Mouse (Mus musculus) brain, embryonic 14.5 days (tissue): ENCODE results near the gene Slc8b1. TPM values are rescaled to one million over a fixed set of nuclear protein-coding genes. Genes with fewer than 3 reads are reported as not detected.

Source experiments
- DNase-seq: peaks from one replicate; pipeline ENCODE4 v3.0.0-alpha.2; 2011; ENCODE audit warnings: low read depth
- CTCF ChIP-seq: fragments of 200-500 bp; IDR thresholded peaks from 2 replicates; pipeline ENCODE4 v1.5.1; 2012; ENCODE audit warnings: inconsistent platforms, mild to moderate bottlenecking, moderate library complexity, borderline replicate concordance; ENCODE audit not compliant: insufficient read depth, insufficient read length; ENCODE audit errors: extremely low read depth
- POLR2A ChIP-seq: fragments of 200-500 bp; IDR thresholded peaks from 2 replicates; pipeline ENCODE4 v1.6.1; 2012; ENCODE audit warnings: mild to moderate bottlenecking, inconsistent platforms, borderline replicate concordance; ENCODE audit not compliant: poor library complexity, insufficient read depth, insufficient read length, severe bottlenecking; ENCODE audit errors: extremely low read depth
- polyA plus RNA-seq: library from polyadenylated mRNA; depleted of rRNA; stranded (reverse); fragments of >200 nt; gene quantifications from 2 replicates; pipeline ENCODE4 v1.2.3, GENCODE M21; 2012; rRNA removed

Slc8b1 gene
- polyA plus RNA-seq, 1 experiment: 3.5 TPM

DNA sequence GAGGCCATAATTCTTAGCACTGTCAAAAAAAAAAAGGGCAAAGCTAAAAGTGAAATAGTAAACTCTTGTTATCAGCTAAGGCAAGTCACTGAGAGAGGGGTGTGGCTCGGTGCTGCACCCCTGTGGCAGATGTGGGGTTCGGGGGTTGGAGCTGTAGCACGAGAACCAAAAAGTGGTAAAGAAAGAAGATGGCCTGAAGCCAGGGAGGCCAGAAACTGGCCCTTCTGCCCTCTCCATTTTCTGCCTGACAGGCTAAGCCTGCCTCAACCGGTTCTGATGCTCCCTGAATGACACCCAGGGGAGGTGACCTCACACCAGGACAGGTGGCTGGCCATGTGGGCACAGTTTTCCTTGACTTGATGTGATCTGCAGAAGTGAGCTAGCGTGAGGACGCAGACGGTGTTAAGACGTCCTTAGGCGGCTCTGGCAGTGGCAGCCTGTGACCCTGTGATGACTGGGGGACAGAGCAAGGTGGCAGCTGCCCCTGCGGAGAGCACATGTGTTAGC, 67.0 kb downstream of the Slc8b1 start:
- no peak for DNase-seq

DNA sequence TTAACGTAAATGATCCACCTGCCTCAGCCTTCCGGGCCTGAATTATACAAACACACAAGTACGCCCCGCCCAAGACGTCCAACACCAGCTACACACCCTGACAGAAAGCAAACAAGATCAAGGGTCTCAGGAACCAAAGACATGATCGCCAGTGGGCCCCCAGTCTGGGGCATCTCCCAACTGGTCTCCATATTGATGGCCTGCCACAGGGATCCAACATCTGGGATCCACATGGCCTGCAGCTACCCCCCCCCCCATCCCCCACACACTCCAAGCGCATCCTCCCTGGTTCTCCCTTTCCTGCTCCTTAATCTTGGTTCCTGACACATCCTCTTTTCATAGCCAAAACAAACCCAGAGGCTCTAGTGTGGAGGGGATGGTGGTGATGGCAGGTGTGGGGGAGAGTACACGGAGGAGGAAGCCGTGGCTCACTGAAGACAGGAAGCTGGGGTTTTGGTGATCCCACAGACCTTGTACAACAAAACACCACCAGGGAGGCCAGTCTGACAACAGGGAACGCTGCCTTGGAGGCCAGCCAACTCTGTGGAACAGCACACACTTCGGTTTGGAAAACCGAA, 67.6 kb downstream of the Slc8b1 start:
- TF ChIP-seq POLR2A (no peak), CTCF (no peak)
- DNase-seq: no peak

More for the DNA sequence above, 67.0 kb downstream of the Slc8b1 start:
- TF ChIP-seq POLR2A: no peak
- no peak for TF ChIP-seq CTCF

GRCm38 (mm10) chr5:120579211-120579897, 68.4 kb downstream of the Slc8b1 start:
- TF ChIP-seq CTCF (no peak), POLR2A (no peak)
- no peak for DNase-seq

- DNase-seq: peak; percentile 71
- TF ChIP-seq CTCF: no peak
- TF ChIP-seq POLR2A: no peak
Measured at GRCm38 (mm10) chr5:120579898-120580626, 69.1 kb downstream of the Slc8b1 start.

- no peak for DNase-seq
- TF ChIP-seq POLR2A: no peak
Measured at GRCm38 (mm10) chr5:120582002-120582401, 71.0 kb downstream of the Slc8b1 start.

DNA sequence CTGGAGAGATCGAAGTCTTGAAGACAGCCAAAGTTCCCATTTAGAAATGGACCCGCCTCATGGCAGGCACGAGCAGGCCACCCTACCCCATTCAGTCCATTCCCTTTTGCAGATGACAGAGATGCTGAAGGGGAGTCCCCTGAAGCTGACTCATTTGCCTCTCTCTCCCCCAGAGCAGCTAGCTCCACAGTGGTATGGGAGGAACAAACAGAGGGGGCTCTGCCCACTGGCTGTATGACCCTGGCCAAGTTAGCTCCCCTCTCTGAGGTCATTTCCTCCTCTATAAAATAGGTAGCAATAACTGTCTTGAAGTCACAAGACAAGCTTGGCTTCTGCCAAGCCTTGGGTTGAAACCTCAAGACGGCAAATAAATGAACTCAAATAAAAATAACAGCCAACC, 72.5 kb downstream of the Slc8b1 start:
- DNase-seq: no peak
- TF ChIP-seq CTCF (no peak), POLR2A (no peak)

Other genes with a start within 250 kb of the Slc8b1 start
- gene Lhx5, start 79.5 kb upstream of the Slc8b1 start, polyA plus RNA-seq: 9.3 and 30.0 TPM in 2 replicates
- gene Sdsl, start 38.4 kb upstream of the Slc8b1 start, polyA plus RNA-seq: 8.6 and 8.9 TPM in 2 replicates
- not detected in 2 replicates for gene Sds, start 34.6 kb upstream of the Slc8b1 start, polyA plus RNA-seq
- 16.8 and 23.2 TPM in 2 replicates for gene Plbd2, start 7.5 kb upstream of the Slc8b1 start, polyA plus RNA-seq
- gene Tpcn1, start 77.5 kb downstream of the Slc8b1 start, polyA plus RNA-seq: 27.1 and 32.5 TPM in 2 replicates
- gene Iqcd, start 77.8 kb downstream of the Slc8b1 start, polyA plus RNA-seq: 2.3 and 3.5 TPM in 2 replicates
- 32.8 and 38.1 TPM in 2 replicates for gene Rita1, start 101.4 kb downstream of the Slc8b1 start, polyA plus RNA-seq
- 42.7 and 49.7 TPM in 2 replicates for gene Ddx54, start 101.6 kb downstream of the Slc8b1 start, polyA plus RNA-seq
- 0.18 and 0.30 TPM in 2 replicates for gene Cfap73, start 123.1 kb downstream of the Slc8b1 start, polyA plus RNA-seq
- gene Rasal1, start 137.6 kb downstream of the Slc8b1 start, polyA plus RNA-seq: 1.00 and 2.8 TPM in 2 replicates
- 119 and 150 TPM in 2 replicates for gene Dtx1, start 200.8 kb downstream of the Slc8b1 start, polyA plus RNA-seq
- gene Oas2, start 238.7 kb downstream of the Slc8b1 start, polyA plus RNA-seq: 0.41 and 0.49 TPM in 2 replicates